Mouse (Mus musculus) liver, embryonic 15.5 days (tissue): ENCODE measurements around the gene Smcr8. TPM values are rescaled to one million over a fixed set of nuclear protein-coding genes. Genes with fewer than 3 reads are reported as not detected.

Experiments
- ATAC-seq: fragments of 200-750 bp; cut with Nextera tagmentation; 2 replicates; pipeline ENCODE4 v1.8.0; 2017; ENCODE audit warnings: moderate number of reproducible peaks, mild to moderate bottlenecking, moderate library complexity; ENCODE audit not compliant: insufficient read depth
- H3K27ac ChIP-seq: fragments of 300-500 bp; sonication (generic); replicated peaks from 2 replicates; pipeline ENCODE4 v1.5.1; 2015; ENCODE audit warnings: mild to moderate bottlenecking, inconsistent platforms
- H3K27me3 ChIP-seq: fragments of 300-500 bp; sonication (generic); 2 replicates; pipeline ENCODE4 v1.6.1; 2015; ENCODE audit warnings: mild to moderate bottlenecking, inconsistent platforms
- H3K36me3 ChIP-seq: fragments of 300-500 bp; sonication (generic); replicated peaks from 2 replicates; pipeline ENCODE4 v1.6.1; 2015; ENCODE audit warnings: moderate library complexity, mild to moderate bottlenecking, inconsistent platforms
- H3K4me1 ChIP-seq: fragments of 300-500 bp; sonication (generic); replicated peaks from 2 replicates; pipeline ENCODE4 v1.6.1; 2015; ENCODE audit warnings: inconsistent platforms
- H3K4me2 ChIP-seq: fragments of 300-500 bp; sonication (generic); 2 replicates; pipeline ENCODE4 v1.6.1; 2015; ENCODE audit warnings: moderate library complexity, mild to moderate bottlenecking, inconsistent platforms
- H3K4me3 ChIP-seq: fragments of 300-500 bp; sonication (generic); replicated peaks from 2 replicates; pipeline ENCODE4 v1.5.1; 2015; ENCODE audit warnings: mild to moderate bottlenecking, inconsistent platforms
- H3K9ac ChIP-seq: fragments of 300-500 bp; sonication (generic); 2 replicates; pipeline ENCODE4 v1.6.1; 2015; ENCODE audit warnings: moderate library complexity, mild to moderate bottlenecking, inconsistent platforms
- H3K9me3 ChIP-seq: fragments of 300-500 bp; sonication (generic); replicated peaks from 2 replicates; pipeline ENCODE4 v1.6.1; 2016; ENCODE audit warnings: inconsistent platforms
- WGBS: fragments of 180-500 bp; shearing (Covaris S2); methylation state at CpG from one replicate; pipeline ENCODE4 v1.1.7; 2015; ENCODE audit warnings: mixed read lengths; ENCODE audit not compliant: insufficient replicate concordance; 5-methylcytosine and 5-hydroxymethylcytosine counted together
- polyA plus RNA-seq: library from polyadenylated mRNA; unstranded; fragments of >200 nt; fragmentation: Nextera tagmentation; extraction: Ambion mirVana; gene quantifications from 2 replicates; pipeline ENCODE4 v1.2.1, GENCODE M21; 2015

The Smcr8 gene
- polyA plus RNA-seq, 1 experiment from 2014 or later: 2.6 TPM

DNA sequence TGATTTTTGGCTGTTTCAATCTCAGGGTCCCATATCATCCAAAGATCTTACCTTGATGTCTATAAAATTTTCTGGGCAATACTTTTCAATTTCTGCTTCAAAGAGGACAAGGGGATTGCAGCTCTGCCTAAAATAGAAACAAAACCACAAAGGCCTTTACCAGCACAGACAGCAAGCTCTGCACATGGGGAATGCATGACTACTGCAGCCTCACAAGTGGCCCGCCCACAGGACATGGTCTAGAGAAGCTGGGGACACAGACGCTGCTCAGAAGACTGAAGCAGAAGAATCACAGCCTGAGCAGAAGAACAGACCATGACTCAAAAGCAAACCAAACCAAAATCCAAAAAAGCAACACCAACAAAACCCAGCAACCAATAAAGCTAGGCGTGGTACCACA lies 15.6 kb upstream of the Smcr8 start:
- no peaks in the 10 kb centered on the region for H3K4me1 ChIP-seq
- ATAC-seq: no peak
- 70% methylated on average over 3 of the region's 3 CpGs for WGBS
- H3K27ac ChIP-seq: no peak overlapping the region
- H3K4me2 ChIP-seq: no peak overlapping the region
- H3K4me3 ChIP-seq: no peak overlapping the region
- no peaks in the 10 kb centered on the region for H3K9me3 ChIP-seq
- peaks cover 54% of the 10 kb centered on the region for H3K36me3 ChIP-seq
- no peak overlapping the region for H3K9ac ChIP-seq
- no peaks in the 10 kb centered on the region for H3K27me3 ChIP-seq

DNA sequence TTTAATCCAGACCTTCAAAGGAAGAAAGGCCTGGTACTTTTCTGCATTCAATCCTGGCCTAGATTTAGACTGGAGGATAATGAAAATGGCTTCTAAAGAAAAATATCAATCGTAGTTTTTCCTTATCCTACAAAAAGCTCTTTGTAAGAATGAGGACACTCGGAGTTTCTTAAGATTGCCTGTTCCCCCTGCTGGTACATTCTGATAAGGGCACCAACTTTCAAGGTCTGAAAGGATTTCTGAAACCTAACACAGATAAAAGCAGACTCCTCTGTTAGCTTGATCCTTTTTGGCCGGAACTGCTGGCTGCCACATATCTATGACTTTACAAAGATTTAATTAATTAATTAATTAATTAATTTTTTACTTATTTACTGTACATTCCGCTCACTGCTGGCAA lies 10.4 kb upstream of the Smcr8 start:
- Histone ChIP-seq H3K4me2 (no peak overlapping the region), H3K4me1 (peaks cover 5% of the 10 kb centered on the region; the same call in 1 of the 2 replicates), H3K9me3 (no peaks in the 10 kb centered on the region), H3K27ac (no peak overlapping the region), H3K27me3 (no peaks in the 10 kb centered on the region), H3K36me3 (peaks cover 15% of the 10 kb centered on the region; the same call in 1 of the 2 replicates), H3K4me3 (no peak overlapping the region), H3K9ac (no peak overlapping the region)
- WGBS: 34% methylated on average over 4 of the region's 4 CpGs
- no peak for ATAC-seq

GRCm38 (mm10) chr11:60769322-60769721 lies 8.0 kb upstream of the Smcr8 start:
- H3K4me1 ChIP-seq: peaks cover 11% of the 10 kb centered on the region
- H3K9me3 ChIP-seq: no peaks in the 10 kb centered on the region
- WGBS: 39% methylated on average over 2 of the region's 2 CpGs
- H3K4me2 ChIP-seq: no peak overlapping the region
- H3K9ac ChIP-seq: no peak overlapping the region
- no peaks in the 10 kb centered on the region for H3K27me3 ChIP-seq
- 0 out of 2 replicates have a peak, but pooled peaks cover 6% of the 10 kb centered on the region for H3K36me3 ChIP-seq
- no peak overlapping the region for H3K27ac ChIP-seq
- ATAC-seq: no peak
- H3K4me3 ChIP-seq: no peak overlapping the region

DNA sequence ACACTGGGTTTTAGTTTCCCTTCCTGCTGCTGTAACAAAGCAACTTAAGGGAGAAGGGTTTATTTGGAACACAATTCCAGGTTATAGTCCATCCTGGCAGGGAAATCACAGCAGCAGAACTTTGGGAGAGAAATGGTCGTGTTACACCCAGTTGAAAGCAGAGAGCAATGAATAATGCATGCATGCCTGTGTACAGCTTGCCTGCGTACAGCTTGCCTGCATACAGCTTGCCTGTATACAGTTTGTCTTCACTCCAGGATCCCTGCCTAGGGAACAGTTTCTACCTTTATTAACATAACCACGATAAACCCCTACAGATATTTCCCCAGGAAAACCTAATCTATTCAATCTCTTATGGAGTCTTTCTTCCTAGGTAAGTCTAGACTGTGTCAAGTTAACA lies 6.5 kb upstream of the Smcr8 start:
- H3K4me2 ChIP-seq: no peak overlapping the region
- no peaks in the 10 kb centered on the region for H3K27me3 ChIP-seq
- H3K27ac ChIP-seq: no peak overlapping the region
- H3K36me3 ChIP-seq: no peaks in the 10 kb centered on the region
- peaks cover 25% of the 10 kb centered on the region for H3K4me1 ChIP-seq
- WGBS: 74% methylated on average over 3 of the region's 3 CpGs
- H3K9ac ChIP-seq: no peak overlapping the region
- no peak for ATAC-seq
- no peak overlapping the region for H3K4me3 ChIP-seq
- H3K9me3 ChIP-seq: no peaks in the 10 kb centered on the region

- no peaks in the 10 kb centered on the region for H3K27me3 ChIP-seq
- H3K27ac ChIP-seq: no peak overlapping the region
- no peaks in the 10 kb centered on the region for H3K9me3 ChIP-seq
- no peak overlapping the region for H3K9ac ChIP-seq
- no peak overlapping the region for H3K4me2 ChIP-seq
- no peak overlapping the region for H3K4me3 ChIP-seq
- WGBS: 70% methylated on average over 4 of the region's 4 CpGs
- H3K4me1 ChIP-seq: peaks cover 30% of the 10 kb centered on the region
- ATAC-seq: no peak
- no peaks in the 10 kb centered on the region for H3K36me3 ChIP-seq
Observed at GRCm38 (mm10) chr11:60772161-60772560, 5.2 kb upstream of the Smcr8 start.

GRCm38 (mm10) chr11:60774158-60774689 lies 3.1 kb upstream of the Smcr8 start:
- ATAC-seq: no peak
- H3K36me3 ChIP-seq: peaks cover 10% of the 10 kb centered on the region
- 69% methylated on average over 3 of the region's 3 CpGs for WGBS
- H3K4me3 ChIP-seq: no peak overlapping the region
- no peaks in the 10 kb centered on the region for H3K9me3 ChIP-seq
- H3K4me1 ChIP-seq: peaks cover 43% of the 10 kb centered on the region
- no peaks in the 10 kb centered on the region for H3K27me3 ChIP-seq
- H3K4me2 ChIP-seq: peak overlapping the region; percentile 84; the same call in 1 of the 2 replicates
- no peak overlapping the region for H3K9ac ChIP-seq
- no peak overlapping the region for H3K27ac ChIP-seq

DNA sequence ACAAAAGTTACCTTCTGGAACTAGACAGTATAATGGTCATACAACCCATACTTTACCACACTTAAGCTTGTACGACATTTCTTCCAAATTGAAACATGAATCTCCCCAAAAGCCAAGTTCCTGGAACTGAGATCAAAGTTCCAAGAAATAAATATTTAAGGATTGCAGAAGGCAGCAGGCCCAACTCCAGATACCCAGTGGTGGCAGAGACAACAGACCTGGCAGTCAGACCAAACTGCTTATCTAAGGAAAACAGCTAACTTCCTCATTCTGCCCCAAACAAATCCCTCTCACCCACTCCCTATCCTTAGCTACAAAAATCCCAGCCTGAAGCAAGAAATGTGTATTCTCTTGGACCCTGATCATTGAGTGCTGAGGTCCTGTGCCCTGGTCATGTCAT lies 2.5 kb upstream of the Smcr8 start:
- H3K4me1 ChIP-seq: peaks cover 49% of the 10 kb centered on the region
- no peak overlapping the region for H3K9ac ChIP-seq
- H3K27me3 ChIP-seq: no peaks in the 10 kb centered on the region
- peak overlapping the region; percentile 84 for H3K4me2 ChIP-seq
- no peak overlapping the region for H3K4me3 ChIP-seq
- no peak for ATAC-seq
- peaks cover 16% of the 10 kb centered on the region for H3K36me3 ChIP-seq
- H3K9me3 ChIP-seq: no peaks in the 10 kb centered on the region
- 20% methylated on average over 1 of the region's 1 CpGs for WGBS
- 0 out of 2 replicates have a peak overlapping the region, but pooled peaks have one; percentile 85 for H3K27ac ChIP-seq

- 27% methylated on average over 6 of the region's 6 CpGs for WGBS
- Histone ChIP-seq H3K27ac (peak overlapping the region; percentile 85), H3K4me3 (peak overlapping the region; percentile 72), H3K27me3 (no peaks in the 10 kb centered on the region), H3K4me1 (peaks cover 56% of the 10 kb centered on the region), H3K4me2 (peak overlapping the region; percentile 84), H3K9me3 (no peaks in the 10 kb centered on the region), H3K9ac (peak overlapping the region; percentile 74), H3K36me3 (peaks cover 23% of the 10 kb centered on the region)
- ATAC-seq: no peak
Observed at GRCm38 (mm10) chr11:60775578-60775977, 1.7 kb upstream of the Smcr8 start.

GRCm38 (mm10) chr11:60776107-60776828 lies 1.1 kb upstream of the Smcr8 start:
- peaks cover 24% of the 10 kb centered on the region for H3K36me3 ChIP-seq
- no peaks in the 10 kb centered on the region for H3K9me3 ChIP-seq
- peaks cover 63% of the 10 kb centered on the region for H3K4me1 ChIP-seq
- peak; percentile 2; the same call in 1 of the 2 replicates for ATAC-seq
- H3K4me3 ChIP-seq: peak overlapping the region; percentile 72
- H3K27ac ChIP-seq: peak overlapping the region; percentile 85
- H3K9ac ChIP-seq: peak overlapping the region; percentile 74
- no peaks in the 10 kb centered on the region for H3K27me3 ChIP-seq
- 3% methylated on average over 17 of the region's 17 CpGs for WGBS
- peak overlapping the region; percentile 84 for H3K4me2 ChIP-seq

DNA sequence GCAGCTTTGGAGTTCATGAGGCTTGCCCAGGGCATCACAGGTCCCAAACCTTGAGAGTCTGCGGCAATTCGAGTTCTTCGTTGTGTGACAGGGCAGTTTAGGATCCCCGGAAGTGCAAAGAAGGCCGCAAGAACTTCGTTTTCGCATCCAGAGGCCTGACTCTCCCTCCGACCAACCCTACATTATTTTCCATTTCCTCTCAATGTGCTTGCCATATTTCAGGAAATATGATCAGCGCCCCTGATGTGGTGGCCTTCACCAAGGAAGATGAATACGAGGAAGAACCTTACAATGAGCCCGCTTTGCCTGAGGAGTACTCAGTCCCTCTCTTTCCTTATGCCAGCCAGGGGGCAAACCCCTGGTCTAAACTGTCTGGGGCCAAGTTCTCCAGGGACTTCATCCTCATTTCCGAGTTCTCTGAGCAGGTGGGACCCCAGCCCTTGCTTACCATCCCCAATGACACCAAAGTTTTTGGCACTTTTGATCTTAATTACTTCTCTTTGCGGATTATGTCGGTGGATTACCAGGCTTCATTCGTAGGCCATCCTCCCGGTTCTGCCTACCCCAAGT lies 562 bp downstream of the Smcr8 start:
- Histone ChIP-seq H3K27me3 (no peaks in the 10 kb centered on the region), H3K27ac (peak overlapping the region; percentile 85), H3K4me1 (peaks cover 78% of the 10 kb centered on the region), H3K4me2 (peak overlapping the region; percentile 84), H3K9ac (peak overlapping the region; percentile 74), H3K4me3 (peak overlapping the region; percentile 72), H3K9me3 (no peaks in the 10 kb centered on the region), H3K36me3 (peaks cover 30% of the 10 kb centered on the region)
- WGBS: 20% methylated on average over 16 of the region's 16 CpGs
- ATAC-seq: no peak

DNA sequence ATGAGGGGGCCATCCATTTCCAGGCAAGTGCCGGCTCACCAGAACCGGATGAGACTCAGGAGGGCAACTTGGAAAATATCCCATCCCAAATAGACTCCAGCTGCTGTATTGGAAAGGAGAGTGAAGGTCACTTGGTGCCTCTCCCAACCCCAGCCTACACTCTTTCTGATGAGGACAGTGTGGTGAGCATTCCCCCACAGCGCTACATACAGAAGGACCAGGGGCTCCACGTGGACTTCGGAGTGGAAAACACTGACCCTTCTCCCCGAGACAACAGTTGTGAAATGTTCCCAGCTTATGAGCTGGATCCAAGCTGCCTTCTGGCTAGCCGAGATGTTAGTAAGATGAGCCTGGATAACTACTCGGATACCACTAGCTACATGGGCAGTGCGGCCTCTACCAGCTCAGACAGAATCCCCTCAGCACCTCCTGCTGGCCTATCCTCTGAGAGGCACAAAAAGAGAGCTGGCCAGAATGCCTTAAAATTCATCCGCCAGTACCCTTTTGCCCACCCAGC lies 2.4 kb downstream of the Smcr8 start:
- H3K9me3 ChIP-seq: no peaks in the 10 kb centered on the region
- no peaks in the 10 kb centered on the region for H3K27me3 ChIP-seq
- peak overlapping the region; percentile 26; the same call in 1 of the 2 replicates for H3K9ac ChIP-seq
- no peak for ATAC-seq
- WGBS: 77% methylated on average over 10 of the region's 10 CpGs
- peaks cover 80% of the 10 kb centered on the region for H3K4me1 ChIP-seq
- no peak overlapping the region for H3K27ac ChIP-seq
- peak overlapping the region; percentile 84 for H3K4me2 ChIP-seq
- H3K4me3 ChIP-seq: peak overlapping the region; percentile 36
- peaks cover 44% of the 10 kb centered on the region for H3K36me3 ChIP-seq
